Mouse (Mus musculus): ENCODE results near the gene Evc.

DNA sequence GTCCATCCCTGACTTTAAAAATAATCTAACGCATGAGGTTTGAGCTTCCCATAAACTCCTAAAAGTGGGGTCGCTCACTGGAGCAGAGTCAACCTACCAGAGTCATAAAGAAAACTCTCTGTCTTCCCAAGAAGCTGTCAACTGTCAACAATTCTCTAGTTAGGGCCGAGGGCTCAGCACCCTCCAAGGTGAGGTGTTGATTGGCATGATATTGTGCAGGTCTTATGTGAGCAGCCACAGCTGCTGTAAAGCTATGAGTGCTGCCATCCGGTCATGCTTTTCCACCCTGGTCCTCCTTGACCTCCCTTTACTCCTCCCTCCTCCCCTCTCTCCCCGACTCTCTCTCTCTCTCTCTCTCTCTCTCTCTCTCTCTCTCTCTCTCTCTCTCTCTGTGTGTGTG lies 25.9 kb upstream of the Evc start:
- no peak for TF ChIP-seq CTCF (IDR thresholded peaks at IDR 0.05; ENCODE audit: control insufficient read depth, insufficient read depth, insufficient read length)
- no peak for TF ChIP-seq USF1 (IDR thresholded peaks at IDR 0.05; ENCODE audit: low read depth)
- TF ChIP-seq MAX (IDR thresholded peaks at IDR 0.05): no peak
- no peak for TF ChIP-seq MYOD1 (IDR thresholded peaks at IDR 0.05; ENCODE audit: control insufficient read depth, insufficient read length, low read depth)
- TF ChIP-seq FOSL1 (IDR thresholded peaks at IDR 0.05; ENCODE audit: insufficient read depth, low read length, poor library complexity, severe bottlenecking): no peak
